Mouse (Mus musculus) liver, postnatal 0 days (tissue): Measurements from ENCODE around the gene Cd1d1. TPM values are rescaled to one million over a fixed set of nuclear protein-coding genes. Genes with fewer than 3 reads are reported as not detected.
"Not testable (repeated sequence)": the region's sequence is repeated elsewhere in the genome, so short reads cannot be mapped to it uniquely, and the experiment has no call there.

Experiments
- ATAC-seq: fragments of 200-750 bp; cut with Nextera tagmentation; 2 replicates; pipeline ENCODE4 v1.8.0; 2017; ENCODE audit warnings: mild to moderate bottlenecking, moderate library complexity
- DNase-seq: peaks from one replicate; pipeline ENCODE4 v3.0.0-alpha.2; 2016
- H3K27ac ChIP-seq: fragments of 300-500 bp; sonication (generic); 2 replicates; pipeline ENCODE4 v1.5.1; 2014; ENCODE audit warnings: antibody characterized with exemption, moderate library complexity, mild to moderate bottlenecking, low read depth
- H3K27me3 ChIP-seq: fragments of 300-500 bp; sonication (generic); 2 replicates; pipeline ENCODE4 v1.6.1; 2014; ENCODE audit warnings: low read length, control low read depth, mixed read lengths; ENCODE audit not compliant: insufficient read depth
- H3K36me3 ChIP-seq: fragments of 300-500 bp; sonication (generic); replicated peaks from 2 replicates; pipeline ENCODE4 v1.6.1; 2014; ENCODE audit warnings: mild to moderate bottlenecking, control low read depth, low read length, moderate library complexity, mixed read lengths; ENCODE audit not compliant: insufficient read depth
- H3K4me1 ChIP-seq: fragments of 300-500 bp; sonication (generic); 2 replicates; pipeline ENCODE4 v1.6.1; 2014; ENCODE audit warnings: antibody characterized with exemption, mild to moderate bottlenecking, control low read depth; ENCODE audit not compliant: insufficient read depth
- H3K4me2 ChIP-seq: fragments of 300-500 bp; sonication (generic); 2 replicates; pipeline ENCODE4 v1.6.1; 2014; ENCODE audit warnings: low read depth, mild to moderate bottlenecking, low read length, moderate library complexity, mixed read lengths
- H3K4me3 ChIP-seq: fragments of 300-500 bp; sonication (generic); 2 replicates; pipeline ENCODE4 v1.5.1; 2014; ENCODE audit warnings: low read depth, low read length
- H3K9ac ChIP-seq: fragments of 300-500 bp; sonication (generic); replicated peaks from 2 replicates; pipeline ENCODE4 v1.6.1; 2014; ENCODE audit warnings: mild to moderate bottlenecking, moderate library complexity
- H3K9me3 ChIP-seq: fragments of 300-500 bp; sonication (generic); 2 replicates; pipeline ENCODE4 v1.6.1; 2016; ENCODE audit warnings: mild to moderate bottlenecking, control low read depth, low read length, mixed read lengths
- CTCF ChIP-seq: sonication (generic); IDR thresholded peaks from 2 replicates; pipeline ENCODE4 v1.5.1; 2016; ENCODE audit warnings: antibody characterized with exemption, low read depth
- EP300 ChIP-seq: IDR thresholded peaks from 2 replicates; pipeline ENCODE4 v1.6.1; 2016; ENCODE audit warnings: antibody characterized with exemption, low read depth, mild to moderate bottlenecking
- WGBS: fragments of 180-500 bp; shearing (Covaris S2); extraction: QIAGEN DNeasy Blood & Tissue Kit; methylation state at CpG from one replicate; pipeline ENCODE4 v1.1.7; 2014; ENCODE audit not compliant: insufficient replicate concordance; 5-methylcytosine and 5-hydroxymethylcytosine counted together
- polyA plus RNA-seq: library from polyadenylated mRNA; unstranded; fragments of >200 nt; fragmentation: Nextera tagmentation; extraction: Ambion mirVana; gene quantifications from 2 replicates; pipeline ENCODE4 v1.2.1, GENCODE M21; 2015

Cd1d1 gene
- polyA plus RNA-seq, 1 experiment from 2014 or later: 42.3 TPM

DNA sequence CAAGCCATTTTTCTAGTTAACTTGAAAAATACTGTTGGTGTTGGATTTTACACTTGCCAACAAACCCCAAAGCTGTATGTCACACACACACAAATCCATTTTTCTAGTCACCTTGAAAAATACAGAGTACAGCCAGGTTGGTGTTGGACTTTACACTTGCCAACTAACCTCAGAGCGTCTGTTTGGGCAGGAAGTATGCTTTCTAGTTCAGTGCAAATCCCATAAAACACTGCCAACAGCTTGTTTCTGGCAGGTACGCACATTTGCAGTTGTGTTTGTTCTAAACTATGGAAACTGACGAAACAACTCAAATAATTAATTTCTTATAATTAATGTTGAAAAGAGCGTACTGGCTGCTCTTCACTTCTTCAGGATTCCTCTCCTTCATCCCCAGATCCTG is 3.1 kb downstream of the Cd1d1 start:
- Histone ChIP-seq H3K9me3 (no peaks in the 10 kb centered on the region), H3K4me3 (no peak overlapping the region), H3K4me2 (no peak overlapping the region), H3K9ac (no peak overlapping the region), H3K27ac (no peak overlapping the region), H3K36me3 (no peaks in the 10 kb centered on the region), H3K27me3 (no peaks in the 10 kb centered on the region), H3K4me1 (peaks cover 18% of the 10 kb centered on the region)
- WGBS: 69% methylated on average over 4 of the region's 4 CpGs
- TF ChIP-seq CTCF: no peak
- no peak for TF ChIP-seq EP300
- DNase-seq (no peak), ATAC-seq (no peak)

DNA sequence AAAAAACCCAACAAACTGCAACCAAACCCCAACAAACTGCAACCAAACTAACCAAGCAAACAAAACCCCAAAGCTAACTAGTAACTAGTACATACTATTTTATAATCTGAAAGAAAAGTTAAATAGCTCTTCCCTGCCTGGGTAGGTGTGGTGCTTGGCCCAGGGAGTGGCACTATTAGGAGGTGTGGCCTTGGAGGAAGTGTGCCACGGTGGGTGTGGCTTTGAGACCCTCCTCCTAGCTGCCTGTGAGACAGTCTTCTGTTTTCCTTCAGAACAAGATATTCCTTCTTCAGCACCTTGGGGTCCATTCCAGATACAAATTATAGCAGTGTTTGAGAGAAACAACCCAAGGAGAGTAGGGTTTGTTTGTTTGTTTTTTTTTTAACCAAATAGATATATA is 3.9 kb downstream of the Cd1d1 start:
- DNase-seq (no peak), ATAC-seq (no peak)
- H3K9ac ChIP-seq: no peak overlapping the region
- H3K9me3 ChIP-seq: no peaks in the 10 kb centered on the region
- 50% methylated on average over 1 of the region's 1 CpGs for WGBS
- no peak overlapping the region for H3K4me3 ChIP-seq
- TF ChIP-seq CTCF (no peak), EP300 (no peak)
- H3K4me2 ChIP-seq: no peak overlapping the region
- no peaks in the 10 kb centered on the region for H3K36me3 ChIP-seq
- peaks cover 16% of the 10 kb centered on the region for H3K4me1 ChIP-seq
- H3K27me3 ChIP-seq: no peaks in the 10 kb centered on the region
- no peak overlapping the region for H3K27ac ChIP-seq

DNA sequence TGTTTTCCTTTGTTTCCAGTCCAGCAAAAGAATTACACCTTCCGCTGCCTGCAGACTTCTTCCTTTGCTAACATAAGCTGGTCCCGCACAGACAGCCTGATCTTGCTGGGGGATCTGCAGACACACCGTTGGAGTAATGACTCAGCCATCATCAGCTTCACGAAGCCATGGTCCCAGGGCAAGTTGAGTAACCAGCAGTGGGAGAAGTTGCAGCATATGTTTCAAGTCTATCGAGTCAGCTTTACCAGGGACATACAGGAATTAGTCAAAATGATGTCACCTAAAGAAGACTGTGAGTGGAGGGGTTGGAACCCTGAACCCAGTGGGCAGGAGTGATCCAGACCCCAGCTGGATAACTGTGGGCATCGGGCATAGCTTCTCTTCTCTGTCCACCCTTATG is 12.3 kb downstream of the Cd1d1 start:
- Histone ChIP-seq H3K4me3 (peak overlapping the region; percentile 29), H3K9ac (peak overlapping the region; percentile 41; the same call in 1 of the 2 replicates), H3K4me2 (peak overlapping the region; percentile 67)
- 29% methylated on average over 5 of the region's 6 CpGs for WGBS
- ATAC-seq: peak; percentile 65
- not testable (repeated sequence) for H3K27me3 ChIP-seq, H3K36me3 ChIP-seq, H3K4me1 ChIP-seq, H3K27ac ChIP-seq, DNase-seq, H3K9me3 ChIP-seq

DNA sequence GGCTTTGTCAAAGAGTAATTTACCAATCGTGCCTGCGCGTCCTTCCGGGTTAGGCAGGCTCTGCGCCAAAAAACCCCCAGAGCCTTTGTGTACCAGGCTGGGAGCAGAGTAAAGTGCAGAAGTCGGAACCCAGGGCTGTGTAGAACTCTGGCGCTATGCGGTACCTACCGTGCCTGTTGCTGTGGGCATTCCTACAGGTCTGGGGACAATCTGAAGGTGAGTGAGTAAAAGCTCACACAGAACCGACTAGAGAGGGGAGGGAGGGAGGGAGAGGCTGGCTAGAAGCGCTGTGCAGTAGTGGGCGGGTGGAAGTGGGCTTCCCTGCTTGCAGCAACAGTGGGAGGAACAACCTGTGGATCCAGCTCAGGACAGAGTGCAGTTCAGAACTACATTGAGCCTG is 12.8 kb downstream of the Cd1d1 start:
- Histone ChIP-seq H3K27ac (no peak overlapping the region), H3K4me2 (peak overlapping the region; percentile 67), H3K27me3 (no peaks in the 10 kb centered on the region), H3K9me3 (no peaks in the 10 kb centered on the region), H3K9ac (peak overlapping the region; percentile 41; the same call in 1 of the 2 replicates), H3K4me3 (peak overlapping the region; percentile 29), H3K4me1 (no peaks in the 10 kb centered on the region), H3K36me3 (no peaks in the 10 kb centered on the region)
- 18% methylated on average over 12 of the region's 12 CpGs for WGBS
- ATAC-seq (peak; percentile 45), DNase-seq (peak; percentile 33)
- no peak for TF ChIP-seq EP300
- TF ChIP-seq CTCF: no peak

DNA sequence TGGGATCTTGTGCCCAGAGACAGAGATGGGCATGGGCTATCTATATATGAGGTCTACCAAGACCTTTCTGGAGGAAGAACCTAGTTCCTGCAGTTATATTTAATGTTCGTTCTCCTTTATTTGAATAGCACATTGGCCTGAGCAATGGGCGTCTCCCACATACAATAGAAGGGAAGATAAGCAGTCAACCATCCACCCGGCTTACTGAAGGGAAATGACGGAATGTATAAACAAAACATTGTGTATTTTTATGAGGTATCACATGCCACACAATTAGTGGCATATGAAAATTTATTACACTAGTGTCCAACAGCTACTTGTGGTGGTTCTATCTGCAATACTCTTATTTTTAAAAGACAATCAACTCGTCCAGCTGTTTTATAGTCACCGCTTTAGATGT is 15.9 kb downstream of the Cd1d1 start:
- Histone ChIP-seq H3K4me3 (no peak overlapping the region), H3K4me1 (no peaks in the 10 kb centered on the region), H3K27me3 (no peaks in the 10 kb centered on the region), H3K9ac (no peak overlapping the region), H3K9me3 (no peaks in the 10 kb centered on the region), H3K4me2 (no peak overlapping the region), H3K36me3 (no peaks in the 10 kb centered on the region), H3K27ac (no peak overlapping the region)
- ATAC-seq (no peak), DNase-seq (no peak)
- TF ChIP-seq EP300: no peak
- no peak for TF ChIP-seq CTCF
- WGBS: 68% methylated on average over 6 of the region's 6 CpGs

- Histone ChIP-seq H3K4me2 (no peak overlapping the region), H3K4me1 (no peaks in the 10 kb centered on the region), H3K27me3 (no peaks in the 10 kb centered on the region), H3K9me3 (no peaks in the 10 kb centered on the region), H3K4me3 (no peak overlapping the region), H3K27ac (no peak overlapping the region), H3K9ac (no peak overlapping the region), H3K36me3 (no peaks in the 10 kb centered on the region)
- peak; percentile 43 for DNase-seq
- TF ChIP-seq EP300 (no peak), CTCF (peak; percentile 86)
- 9% methylated on average over 8 of the region's 8 CpGs for WGBS
- ATAC-seq: no peak
These were observed 22.7 kb downstream of the Cd1d1 start for GRCm38 (mm10) chr3:86976546-86976945.

DNA sequence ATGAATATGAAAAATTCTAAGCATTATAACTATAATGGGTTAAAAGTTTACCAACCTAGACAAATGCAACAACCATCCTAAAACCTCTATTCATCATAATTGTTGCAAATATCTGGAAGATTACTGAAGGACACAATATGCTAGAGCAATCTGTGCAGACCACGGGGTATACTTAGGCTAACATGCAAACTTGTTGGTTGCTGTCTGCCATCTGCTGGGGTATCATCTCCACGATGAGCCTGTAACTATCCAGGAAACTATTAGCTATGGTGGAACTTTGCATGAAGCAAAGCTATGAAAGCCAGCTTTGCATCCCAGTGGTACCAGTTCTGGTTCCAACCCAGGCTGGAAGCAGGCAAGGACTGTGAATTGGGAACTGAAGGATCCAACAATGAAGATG is 24.1 kb downstream of the Cd1d1 start:
- ATAC-seq (no peak), DNase-seq (no peak)
- Histone ChIP-seq H3K27ac (no peak overlapping the region), H3K9me3 (no peaks in the 10 kb centered on the region), H3K4me3 (no peak overlapping the region), H3K4me2 (no peak overlapping the region), H3K9ac (no peak overlapping the region), H3K4me1 (no peaks in the 10 kb centered on the region), H3K36me3 (no peaks in the 10 kb centered on the region), H3K27me3 (no peaks in the 10 kb centered on the region)
- WGBS: 57% methylated on average over 2 of the region's 2 CpGs
- TF ChIP-seq CTCF (peak; percentile 19; the same call in 1 of the 2 replicates), EP300 (no peak)
